Mouse (Mus musculus): ENCODE measurements around the gene Arsk. TPM values are rescaled to one million over a fixed set of nuclear protein-coding genes. Genes with fewer than 3 reads are reported as not detected.

Arsk gene
- total and polyA plus RNA-seq, 2 experiments from 2014 or later: 1.4 to 2.4 TPM

- ATAC-seq (ENCODE audit: insufficient read depth, low read depth) (no peak), DNase-seq (ENCODE audit: low spot score) (no peak)
- WGBS: 82% methylated on average over 4 of the region's 4 CpGs
- Histone ChIP-seq H3K36me3 (replicated peaks; ENCODE audit: control insufficient read depth, insufficient read depth, low read length) (peaks cover 12% of the 10 kb centered on the region), H3K4me1 (ENCODE audit: control insufficient read depth, insufficient read depth) (no peaks in the 10 kb centered on the region), H3K9me3 (replicated peaks; ENCODE audit: control insufficient read depth, low read length) (no peaks in the 10 kb centered on the region), H3K9ac (replicated peaks; ENCODE audit: low read depth, low read length) (no peak overlapping the region), H3K27ac (ENCODE audit: low read depth) (no peak overlapping the region), H3K4me3 (ENCODE audit: low read depth, low read length) (no peak overlapping the region), H3K4me2 (ENCODE audit: low read depth, low read length) (no peak overlapping the region), H3K27me3 (ENCODE audit: control insufficient read depth, insufficient read depth, low read length) (no peaks in the 10 kb centered on the region)
- TF ChIP-seq CTCF (IDR thresholded peaks at IDR 0.05; ENCODE audit: low read depth) (no peak), EP300 (IDR thresholded peaks at IDR 0.05; ENCODE audit: low read depth) (no peak)
These were observed 34.9 kb downstream of the Arsk start for GRCm38 (mm10) chr13:76063548-76063947.

GRCm38 (mm10) chr13:76062569-76062968 is 35.9 kb downstream of the Arsk start:
- peaks cover 12% of the 10 kb centered on the region for H3K36me3 ChIP-seq (replicated peaks; ENCODE audit: control insufficient read depth, insufficient read depth, low read length)
- H3K4me3 ChIP-seq (ENCODE audit: low read depth, low read length): no peak overlapping the region
- no peaks in the 10 kb centered on the region for H3K9me3 ChIP-seq (replicated peaks; ENCODE audit: control insufficient read depth, low read length)
- H3K27me3 ChIP-seq (ENCODE audit: control insufficient read depth, insufficient read depth, low read length): peaks cover 1% of the 10 kb centered on the region; the same call in 1 of the 2 replicates
- TF ChIP-seq CTCF (IDR thresholded peaks at IDR 0.05; ENCODE audit: low read depth) (no peak), EP300 (IDR thresholded peaks at IDR 0.05; ENCODE audit: low read depth) (no peak)
- no peak overlapping the region for H3K27ac ChIP-seq (ENCODE audit: low read depth)
- 85% methylated on average over 3 of the region's 3 CpGs for WGBS
- no peaks in the 10 kb centered on the region for H3K4me1 ChIP-seq (ENCODE audit: control insufficient read depth, insufficient read depth)
- no peak overlapping the region for H3K9ac ChIP-seq (replicated peaks; ENCODE audit: low read depth, low read length)
- no peak overlapping the region for H3K4me2 ChIP-seq (ENCODE audit: low read depth, low read length)
- DNase-seq (ENCODE audit: low spot score) (no peak), ATAC-seq (ENCODE audit: insufficient read depth, low read depth) (no peak)

- WGBS: 82% methylated on average over 3 of the region's 3 CpGs
- no peak overlapping the region for H3K9ac ChIP-seq (replicated peaks; ENCODE audit: low read depth, low read length)
- no peak overlapping the region for H3K4me3 ChIP-seq (ENCODE audit: low read depth, low read length)
- no peak overlapping the region for H3K27ac ChIP-seq (ENCODE audit: low read depth)
- peaks cover 6% of the 10 kb centered on the region for H3K27me3 ChIP-seq (ENCODE audit: control insufficient read depth, insufficient read depth, low read length)
- no peaks in the 10 kb centered on the region for H3K4me1 ChIP-seq (ENCODE audit: control insufficient read depth, insufficient read depth)
- H3K9me3 ChIP-seq (replicated peaks; ENCODE audit: control insufficient read depth, low read length): no peaks in the 10 kb centered on the region
- H3K4me2 ChIP-seq (ENCODE audit: low read depth, low read length): no peak overlapping the region
- no peak for ATAC-seq (ENCODE audit: insufficient read depth, low read depth)
- no peak for TF ChIP-seq EP300 (IDR thresholded peaks at IDR 0.05; ENCODE audit: low read depth)
- TF ChIP-seq CTCF (IDR thresholded peaks at IDR 0.05; ENCODE audit: low read depth): no peak
- peaks cover 12% of the 10 kb centered on the region for H3K36me3 ChIP-seq (replicated peaks; ENCODE audit: control insufficient read depth, insufficient read depth, low read length)
- DNase-seq (ENCODE audit: low spot score): no peak
These were observed 36.3 kb downstream of the Arsk start for GRCm38 (mm10) chr13:76062126-76062525.

GRCm38 (mm10) chr13:76059591-76059990 is 38.9 kb downstream of the Arsk start:
- DNase-seq (ENCODE audit: low spot score): no peak
- no peak for TF ChIP-seq CTCF (IDR thresholded peaks at IDR 0.05; ENCODE audit: low read depth)
- TF ChIP-seq EP300 (IDR thresholded peaks at IDR 0.05; ENCODE audit: low read depth): no peak
- H3K9ac ChIP-seq (replicated peaks; ENCODE audit: low read depth, low read length): no peak overlapping the region
- no peak for ATAC-seq (ENCODE audit: insufficient read depth, low read depth)
- H3K9me3 ChIP-seq (replicated peaks; ENCODE audit: control insufficient read depth, low read length): no peaks in the 10 kb centered on the region
- H3K27ac ChIP-seq (ENCODE audit: low read depth): no peak overlapping the region
- H3K4me2 ChIP-seq (ENCODE audit: low read depth, low read length): no peak overlapping the region
- 81% methylated on average over 4 of the region's 4 CpGs for WGBS
- peaks cover 31% of the 10 kb centered on the region for H3K27me3 ChIP-seq (ENCODE audit: control insufficient read depth, insufficient read depth, low read length)
- no peak overlapping the region for H3K4me3 ChIP-seq (ENCODE audit: low read depth, low read length)
- H3K4me1 ChIP-seq (ENCODE audit: control insufficient read depth, insufficient read depth): peaks cover 11% of the 10 kb centered on the region
- H3K36me3 ChIP-seq (replicated peaks; ENCODE audit: control insufficient read depth, insufficient read depth, low read length): peaks cover 5% of the 10 kb centered on the region; the same call in 1 of the 2 replicates

GRCm38 (mm10) chr13:76057267-76058069 is 41.0 kb downstream of the Arsk start:
- H3K4me2 ChIP-seq (ENCODE audit: low read depth, low read length): no peak overlapping the region
- no peaks in the 10 kb centered on the region for H3K9me3 ChIP-seq (replicated peaks; ENCODE audit: control insufficient read depth, low read length)
- H3K27ac ChIP-seq (ENCODE audit: low read depth): no peak overlapping the region
- ATAC-seq (ENCODE audit: insufficient read depth, low read depth): no peak
- 71% methylated on average over 10 of the region's 10 CpGs for WGBS
- no peak overlapping the region for H3K4me3 ChIP-seq (ENCODE audit: low read depth, low read length)
- DNase-seq (ENCODE audit: low spot score): no peak
- H3K36me3 ChIP-seq (replicated peaks; ENCODE audit: control insufficient read depth, insufficient read depth, low read length): no peaks in the 10 kb centered on the region
- H3K27me3 ChIP-seq (ENCODE audit: control insufficient read depth, insufficient read depth, low read length): peaks cover 47% of the 10 kb centered on the region
- TF ChIP-seq CTCF (IDR thresholded peaks at IDR 0.05; ENCODE audit: low read depth) (no peak), EP300 (IDR thresholded peaks at IDR 0.05; ENCODE audit: low read depth) (no peak)
- peaks cover 11% of the 10 kb centered on the region for H3K4me1 ChIP-seq (ENCODE audit: control insufficient read depth, insufficient read depth)
- H3K9ac ChIP-seq (replicated peaks; ENCODE audit: low read depth, low read length): no peak overlapping the region

Measured in heart, postnatal 0 days (tissue).